Mouse (Mus musculus) midbrain, embryonic 10.5 days (tissue): Measurements from ENCODE around the gene Mdga1. TPM values are rescaled to one million over a fixed set of nuclear protein-coding genes. Genes with fewer than 3 reads are reported as not detected.

Experiments
- DNase-seq: peaks from one replicate; pipeline ENCODE4 v3.0.0-alpha.2; 2017; ENCODE audit warnings: low spot score
- H3K27ac ChIP-seq: fragments of 300-500 bp; sonication (generic); replicated peaks from 2 replicates; pipeline ENCODE4 v1.5.1; 2016; ENCODE audit warnings: mild to moderate bottlenecking
- H3K27me3 ChIP-seq: fragments of 300-500 bp; sonication (generic); 2 replicates; pipeline ENCODE4 v1.6.1; 2016; ENCODE audit warnings: low read depth, mild to moderate bottlenecking; ENCODE audit not compliant: poor library complexity, severe bottlenecking
- H3K36me3 ChIP-seq: fragments of 300-500 bp; sonication (generic); 2 replicates; pipeline ENCODE4 v1.6.1; 2016; ENCODE audit warnings: mild to moderate bottlenecking, moderate library complexity
- H3K4me1 ChIP-seq: fragments of 300-500 bp; sonication (generic); 2 replicates; pipeline ENCODE4 v1.6.1; 2016
- H3K4me3 ChIP-seq: fragments of 300-500 bp; sonication (generic); 2 replicates; pipeline ENCODE4 v1.5.1; 2016; ENCODE audit warnings: mild to moderate bottlenecking, moderate library complexity
- H3K9me3 ChIP-seq: fragments of 300-500 bp; sonication (generic); replicated peaks from 2 replicates; pipeline ENCODE4 v1.6.1; 2016; ENCODE audit warnings: mild to moderate bottlenecking
- WGBS: fragments of 180-500 bp; shearing (Covaris S2); methylation state at CpG from one replicate; pipeline ENCODE4 v1.1.7; 2016; 5-methylcytosine and 5-hydroxymethylcytosine counted together
- polyA plus RNA-seq: library from polyadenylated mRNA; unstranded; fragments of >200 nt; fragmentation: Nextera tagmentation; extraction: Ambion mirVana; gene quantifications from 2 replicates; pipeline ENCODE4 v1.2.1, GENCODE M21; 2016

Mdga1 gene
- polyA plus RNA-seq, 1 experiment from 2014 or later = 4.3 TPM

- Histone ChIP-seq H3K4me1 (peaks cover 18% of the 10 kb centered on the region), H3K36me3 (no peaks in the 10 kb centered on the region), H3K27ac (no peak overlapping the region), H3K4me3 (no peak overlapping the region), H3K27me3 (no peaks in the 10 kb centered on the region; the same call in 1 of the 2 replicates), H3K9me3 (no peaks in the 10 kb centered on the region)
- 86% methylated on average over 3 of the region's 3 CpGs for WGBS
- DNase-seq = no peak
Observed at GRCm38 (mm10) chr17:29819608-29820007, 150.3 kb downstream of the Mdga1 start.

- Histone ChIP-seq H3K27ac (peak overlapping the region; percentile 13; the same call in 1 of the 2 replicates), H3K4me3 (no peak overlapping the region), H3K27me3 (no peaks in the 10 kb centered on the region; the same call in 1 of the 2 replicates), H3K9me3 (no peaks in the 10 kb centered on the region), H3K4me1 (peaks cover 24% of the 10 kb centered on the region), H3K36me3 (no peaks in the 10 kb centered on the region)
- DNase-seq = no peak
- WGBS = 83% methylated on average over 7 of the region's 7 CpGs
Observed at GRCm38 (mm10) chr17:29818989-29819388, 150.9 kb downstream of the Mdga1 start.

- Histone ChIP-seq H3K27me3 (no peaks in the 10 kb centered on the region; the same call in 1 of the 2 replicates), H3K27ac (peak overlapping the region; percentile 13; the same call in 1 of the 2 replicates), H3K9me3 (no peaks in the 10 kb centered on the region), H3K4me3 (no peak overlapping the region), H3K36me3 (no peaks in the 10 kb centered on the region), H3K4me1 (peaks cover 26% of the 10 kb centered on the region)
- 44% methylated on average over 11 of the region's 11 CpGs for WGBS
- no peak for DNase-seq
Observed at GRCm38 (mm10) chr17:29818264-29818945, 151.5 kb downstream of the Mdga1 start.

- Histone ChIP-seq H3K4me3 (no peak overlapping the region), H3K36me3 (no peaks in the 10 kb centered on the region), H3K4me1 (peaks cover 28% of the 10 kb centered on the region), H3K9me3 (no peaks in the 10 kb centered on the region), H3K27me3 (no peaks in the 10 kb centered on the region; the same call in 1 of the 2 replicates), H3K27ac (no peak overlapping the region)
- no peak for DNase-seq
- WGBS = 52% methylated on average over 6 of the region's 6 CpGs
Observed at GRCm38 (mm10) chr17:29814758-29815157, 155.1 kb downstream of the Mdga1 start.

GRCm38 (mm10) chr17:29813328-29813727 is 156.6 kb downstream of the Mdga1 start:
- 38% methylated on average over 4 of the region's 4 CpGs for WGBS
- no peak for DNase-seq

GRCm38 (mm10) chr17:29803545-29803944 is 166.3 kb downstream of the Mdga1 start:
- no peak for DNase-seq
- Histone ChIP-seq H3K27ac (no peak overlapping the region), H3K4me1 (peaks cover 9% of the 10 kb centered on the region), H3K9me3 (peaks cover 14% of the 10 kb centered on the region; the same call in 1 of the 2 replicates), H3K27me3 (peaks cover 14% of the 10 kb centered on the region), H3K4me3 (no peak overlapping the region), H3K36me3 (no peaks in the 10 kb centered on the region)
- WGBS = 81% methylated on average over 3 of the region's 3 CpGs

More at GRCm38 (mm10) chr17:29813328-29813727, 156.6 kb downstream of the Mdga1 start:
- H3K4me3 ChIP-seq = no peak overlapping the region
- no peaks in the 10 kb centered on the region; the same call in 1 of the 2 replicates for H3K27me3 ChIP-seq
- H3K9me3 ChIP-seq = no peaks in the 10 kb centered on the region
- no peaks in the 10 kb centered on the region for H3K36me3 ChIP-seq
- no peak overlapping the region for H3K27ac ChIP-seq
- peaks cover 24% of the 10 kb centered on the region for H3K4me1 ChIP-seq

GRCm38 (mm10) chr17:29801358-29801757 is 168.5 kb downstream of the Mdga1 start:
- no peak overlapping the region for H3K4me3 ChIP-seq
- H3K27ac ChIP-seq = no peak overlapping the region
- WGBS = 32% methylated on average over 4 of the region's 4 CpGs
- H3K9me3 ChIP-seq = peaks cover 11% of the 10 kb centered on the region; the same call in 1 of the 2 replicates
- no peaks in the 10 kb centered on the region for H3K36me3 ChIP-seq
- peak; percentile 71 for DNase-seq
- H3K27me3 ChIP-seq = peaks cover 19% of the 10 kb centered on the region
- peaks cover 25% of the 10 kb centered on the region for H3K4me1 ChIP-seq

- no peak overlapping the region for H3K4me3 ChIP-seq
- no peaks in the 10 kb centered on the region; the same call in 1 of the 2 replicates for H3K9me3 ChIP-seq
- H3K36me3 ChIP-seq = no peaks in the 10 kb centered on the region
- H3K27ac ChIP-seq = no peak overlapping the region
- 50% methylated on average over 6 of the region's 6 CpGs for WGBS
- H3K27me3 ChIP-seq = peaks cover 19% of the 10 kb centered on the region
- peaks cover 38% of the 10 kb centered on the region for H3K4me1 ChIP-seq
- DNase-seq = no peak
Observed at GRCm38 (mm10) chr17:29800096-29800455, 169.8 kb downstream of the Mdga1 start.

GRCm38 (mm10) chr17:29799398-29800095 is 170.3 kb downstream of the Mdga1 start:
- Histone ChIP-seq H3K4me3 (no peak overlapping the region), H3K36me3 (no peaks in the 10 kb centered on the region), H3K4me1 (peaks cover 43% of the 10 kb centered on the region), H3K27me3 (peaks cover 19% of the 10 kb centered on the region), H3K27ac (no peak overlapping the region), H3K9me3 (no peaks in the 10 kb centered on the region; the same call in 1 of the 2 replicates)
- WGBS = 74% methylated on average over 21 of the region's 21 CpGs
- DNase-seq = no peak

- no peak overlapping the region for H3K4me3 ChIP-seq
- H3K36me3 ChIP-seq = no peaks in the 10 kb centered on the region
- DNase-seq = no peak
- no peaks in the 10 kb centered on the region for H3K9me3 ChIP-seq
- H3K4me1 ChIP-seq = peaks cover 50% of the 10 kb centered on the region
- peaks cover 28% of the 10 kb centered on the region for H3K27me3 ChIP-seq
- peak overlapping the region; percentile 50 for H3K27ac ChIP-seq
- WGBS = 40% methylated on average over 10 of the region's 10 CpGs
Observed at GRCm38 (mm10) chr17:29798151-29798550, 171.7 kb downstream of the Mdga1 start.

GRCm38 (mm10) chr17:29796787-29797186 is 173.1 kb downstream of the Mdga1 start:
- WGBS = 59% methylated on average over 9 of the region's 9 CpGs
- Histone ChIP-seq H3K9me3 (no peaks in the 10 kb centered on the region), H3K36me3 (no peaks in the 10 kb centered on the region), H3K27ac (no peak overlapping the region), H3K27me3 (peaks cover 28% of the 10 kb centered on the region), H3K4me1 (peaks cover 50% of the 10 kb centered on the region), H3K4me3 (no peak overlapping the region)
- DNase-seq = no peak

GRCm38 (mm10) chr17:29796086-29796485 is 173.8 kb downstream of the Mdga1 start:
- WGBS = 14% methylated on average over 7 of the region's 7 CpGs
- Histone ChIP-seq H3K36me3 (no peaks in the 10 kb centered on the region), H3K27ac (peak overlapping the region; percentile 83; the same call in 1 of the 2 replicates), H3K27me3 (peaks cover 28% of the 10 kb centered on the region), H3K4me3 (no peak overlapping the region), H3K4me1 (peaks cover 50% of the 10 kb centered on the region), H3K9me3 (no peaks in the 10 kb centered on the region)
- peak; percentile 83 for DNase-seq
